Mouse (Mus musculus): Measurements from ENCODE around the gene E2f2. TPM values are rescaled to one million over a fixed set of nuclear protein-coding genes. Genes with fewer than 3 reads are reported as not detected.
A peak's percentile ranks its signal among the peaks of the same experiment; 100 is the strongest.

The E2f2 gene
- 56.3 TPM for polyA plus RNA-seq (2012; fragmentation: generic; extraction: Trizol)

GRCm38 (mm10) chr4:136172011-136172541, at the start of gene E2f2:
Gene E2f2, plus strand, starts transcription at chr4:136172394.
- TF ChIP-seq E2F4 (IDR thresholded peaks at IDR 0.05; ENCODE audit: insufficient read depth) (peak; percentile 76), SRF (IDR thresholded peaks at IDR 0.05; ENCODE audit: control insufficient read depth, insufficient read length, low read depth) (no peak)

GRCm38 (mm10) chr4:136123111-136123791, 48.9 kb upstream of the E2f2 start:
- H3ac ChIP-seq (ENCODE audit: control insufficient read depth, insufficient read length): no peak overlapping the region
- H3K4me2 ChIP-seq (ENCODE audit: low read depth): peak overlapping the region; percentile 84
- H3K36me3 ChIP-seq (ENCODE audit: control insufficient read depth, insufficient read depth): no peaks in the 10 kb centered on the region
- no peaks in the 10 kb centered on the region for H3K27me3 ChIP-seq (ENCODE audit: control insufficient read depth, insufficient read depth, insufficient read length)
- TF ChIP-seq MYOG (IDR thresholded peaks at IDR 0.05; ENCODE audit: control insufficient read depth in 1 of 3, insufficient read depth in 1 of 3, insufficient read length in 2 of 3, low read depth in 2 of 3) (no peak), CEBPB (IDR thresholded peaks at IDR 0.05; ENCODE audit: insufficient read depth, poor library complexity, severe bottlenecking) (peak; percentile 56; the same call in 1 of the 2 replicates), POLR2A (IDR thresholded peaks at IDR 0.05; ENCODE audit: insufficient read length, low read depth) (peak; percentile 48), TCF3 (IDR thresholded peaks at IDR 0.05; ENCODE audit: insufficient read length, low read depth) (no peak), MYOD1 (IDR thresholded peaks at IDR 0.05; ENCODE audit: control insufficient read depth in 1 of 3, insufficient read length in 2 of 3, low read depth in 2 of 3) (peak in 1 of 3 experiments; percentile 31), TCF12 (IDR thresholded peaks at IDR 0.05; ENCODE audit: insufficient read depth, poor library complexity, severe bottlenecking) (no peak), USF1 (IDR thresholded peaks at IDR 0.05; ENCODE audit: low read depth) (no peak), POLR2AphosphoS2 (IDR thresholded peaks at IDR 0.05; ENCODE audit: insufficient read length, low read depth) (peak; percentile 18), SRF (IDR thresholded peaks at IDR 0.05; ENCODE audit: control insufficient read depth, insufficient read length, low read depth) (no peak), MAX (IDR thresholded peaks at IDR 0.05; ENCODE audit: low read depth) (no peak), REST (IDR thresholded peaks at IDR 0.05; ENCODE audit: insufficient read depth, insufficient read length) (no peak), E2F4 (IDR thresholded peaks at IDR 0.05; ENCODE audit: insufficient read depth) (no peak)
- no peaks in the 10 kb centered on the region for H3K79me2 ChIP-seq (ENCODE audit: control insufficient read depth, insufficient read depth)
- no peak overlapping the region for H3K4me3 ChIP-seq

More at GRCm38 (mm10) chr4:136172011-136172541, at the start of gene E2f2:
- Histone ChIP-seq H3K79me2 (ENCODE audit: control insufficient read depth, insufficient read depth) (peaks cover 37% of the 10 kb centered on the region), H3K27me3 (ENCODE audit: control insufficient read depth, insufficient read depth, insufficient read length) (no peaks in the 10 kb centered on the region), H3K4me2 (ENCODE audit: low read depth) (peak within 1 kb of the TSS; percentile 98), H3K36me3 (ENCODE audit: control insufficient read depth, insufficient read depth) (peaks cover 7% of the 10 kb centered on the region), H3ac (ENCODE audit: control insufficient read depth, insufficient read length) (peak within 1 kb of the TSS; percentile 97), H3K4me3 (peak within 1 kb of the TSS; percentile 98)

GRCm38 (mm10) chr4:136123792-136124161, 48.4 kb upstream of the E2f2 start:
- H3K4me2 ChIP-seq (ENCODE audit: low read depth): peak overlapping the region; percentile 84
- H3K4me3 ChIP-seq: no peak overlapping the region
- H3ac ChIP-seq (ENCODE audit: control insufficient read depth, insufficient read length): no peak overlapping the region
- no peaks in the 10 kb centered on the region for H3K79me2 ChIP-seq (ENCODE audit: control insufficient read depth, insufficient read depth)
- no peaks in the 10 kb centered on the region for H3K27me3 ChIP-seq (ENCODE audit: control insufficient read depth, insufficient read depth, insufficient read length)
- H3K36me3 ChIP-seq (ENCODE audit: control insufficient read depth, insufficient read depth): no peaks in the 10 kb centered on the region
- TF ChIP-seq POLR2A (IDR thresholded peaks at IDR 0.05; ENCODE audit: insufficient read length, low read depth) (no peak), POLR2AphosphoS2 (IDR thresholded peaks at IDR 0.05; ENCODE audit: insufficient read length, low read depth) (no peak), TCF12 (IDR thresholded peaks at IDR 0.05; ENCODE audit: insufficient read depth, poor library complexity, severe bottlenecking) (no peak)

GRCm38 (mm10) chr4:136124581-136124980, 47.6 kb upstream of the E2f2 start:
- Histone ChIP-seq H3K4me3 (no peak overlapping the region), H3K4me2 (ENCODE audit: low read depth) (no peak overlapping the region), H3ac (ENCODE audit: control insufficient read depth, insufficient read length) (no peak overlapping the region), H3K27me3 (ENCODE audit: control insufficient read depth, insufficient read depth, insufficient read length) (no peaks in the 10 kb centered on the region), H3K79me2 (ENCODE audit: control insufficient read depth, insufficient read depth) (no peaks in the 10 kb centered on the region), H3K36me3 (ENCODE audit: control insufficient read depth, insufficient read depth) (no peaks in the 10 kb centered on the region)
- TF ChIP-seq MYOD1 (IDR thresholded peaks at IDR 0.05; ENCODE audit: control insufficient read depth in 1 of 3, insufficient read length in 2 of 3, low read depth in 2 of 3): no peak
- TF ChIP-seq SRF (IDR thresholded peaks at IDR 0.05; ENCODE audit: control insufficient read depth, insufficient read length, low read depth): no peak
- TF ChIP-seq CEBPB (IDR thresholded peaks at IDR 0.05; ENCODE audit: insufficient read depth, poor library complexity, severe bottlenecking): no peak
- TF ChIP-seq MYOG (IDR thresholded peaks at IDR 0.05; ENCODE audit: control insufficient read depth in 1 of 3, insufficient read depth in 1 of 3, insufficient read length in 2 of 3, low read depth in 2 of 3): no peak
- TF ChIP-seq POLR2A (IDR thresholded peaks at IDR 0.05; ENCODE audit: insufficient read length, low read depth): no peak
- no peak for TF ChIP-seq TCF3 (IDR thresholded peaks at IDR 0.05; ENCODE audit: insufficient read length, low read depth)
- no peak for TF ChIP-seq USF1 (IDR thresholded peaks at IDR 0.05; ENCODE audit: low read depth)
- no peak for TF ChIP-seq E2F4 (IDR thresholded peaks at IDR 0.05; ENCODE audit: insufficient read depth)
- TF ChIP-seq REST (IDR thresholded peaks at IDR 0.05; ENCODE audit: insufficient read depth, insufficient read length): no peak
- no peak for TF ChIP-seq MAX (IDR thresholded peaks at IDR 0.05; ENCODE audit: low read depth)
- TF ChIP-seq POLR2AphosphoS2 (IDR thresholded peaks at IDR 0.05; ENCODE audit: insufficient read length, low read depth): no peak
- no peak for TF ChIP-seq TCF12 (IDR thresholded peaks at IDR 0.05; ENCODE audit: insufficient read depth, poor library complexity, severe bottlenecking)

GRCm38 (mm10) chr4:136125458-136125857, 46.7 kb upstream of the E2f2 start:
- TF ChIP-seq MAX (IDR thresholded peaks at IDR 0.05; ENCODE audit: low read depth): no peak
- TF ChIP-seq POLR2AphosphoS2 (IDR thresholded peaks at IDR 0.05; ENCODE audit: insufficient read length, low read depth): no peak
- TF ChIP-seq USF1 (IDR thresholded peaks at IDR 0.05; ENCODE audit: low read depth): no peak
- TF ChIP-seq SRF (IDR thresholded peaks at IDR 0.05; ENCODE audit: control insufficient read depth, insufficient read length, low read depth): no peak
- TF ChIP-seq REST (IDR thresholded peaks at IDR 0.05; ENCODE audit: insufficient read depth, insufficient read length): no peak
- TF ChIP-seq POLR2A (IDR thresholded peaks at IDR 0.05; ENCODE audit: insufficient read length, low read depth): no peak
- no peak for TF ChIP-seq E2F4 (IDR thresholded peaks at IDR 0.05; ENCODE audit: insufficient read depth)
- no peaks in the 10 kb centered on the region for H3K79me2 ChIP-seq (ENCODE audit: control insufficient read depth, insufficient read depth)
- no peaks in the 10 kb centered on the region for H3K36me3 ChIP-seq (ENCODE audit: control insufficient read depth, insufficient read depth)
- H3K4me3 ChIP-seq: no peak overlapping the region
- H3K27me3 ChIP-seq (ENCODE audit: control insufficient read depth, insufficient read depth, insufficient read length): no peaks in the 10 kb centered on the region
- H3ac ChIP-seq (ENCODE audit: control insufficient read depth, insufficient read length): no peak overlapping the region
- H3K4me2 ChIP-seq (ENCODE audit: low read depth): no peak overlapping the region

Measured in myocyte (in vitro differentiated cells).